Mouse (Mus musculus) T-helper 2 cell (primary cell): ENCODE measurements around the gene Gm5868.
"Not testable (repeated sequence)": the region's sequence is repeated elsewhere in the genome, so short reads cannot be mapped to it uniquely, and the experiment has no call there.

Experiments
- in situ Hi-C: fragments of 300-600 bp; cut with MboI, MseI; formaldehyde crosslinking; loops from one replicate; pipeline ENCODE4 v1.15.1; 2025; ENCODE audit warnings: high pct_unique_total_duplicates

Gene Gm5868

DNA sequence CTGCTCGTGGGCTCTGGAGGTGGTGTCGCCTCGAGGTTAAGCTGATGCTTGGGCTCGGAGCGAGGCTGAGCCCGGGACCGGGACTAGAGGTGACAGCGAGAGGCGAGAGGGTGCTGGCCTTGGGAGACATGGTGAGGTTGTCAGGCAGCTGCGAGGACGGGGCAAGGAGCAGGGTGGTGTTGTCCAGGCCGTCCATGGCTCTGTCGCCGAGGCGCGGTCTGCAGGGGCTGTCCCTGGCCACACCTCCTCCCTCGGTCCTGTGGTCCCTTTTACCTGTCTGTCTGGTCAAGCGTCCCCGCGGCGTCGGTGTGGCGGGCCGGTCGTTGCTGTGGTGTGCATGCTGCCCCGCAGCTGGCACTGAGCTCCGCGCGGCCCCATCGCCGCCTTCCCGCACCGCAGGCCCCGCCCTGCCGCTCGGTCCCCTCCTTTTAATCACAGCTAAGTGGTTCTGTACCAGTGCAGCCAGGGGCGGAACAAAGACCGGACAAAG is at the start of gene Gm5868:
Gm5868 (minus strand) TSS at position 360 of the 490 bp plus-strand sequence.
- in situ Hi-C loops, result no loop called here

DNA sequence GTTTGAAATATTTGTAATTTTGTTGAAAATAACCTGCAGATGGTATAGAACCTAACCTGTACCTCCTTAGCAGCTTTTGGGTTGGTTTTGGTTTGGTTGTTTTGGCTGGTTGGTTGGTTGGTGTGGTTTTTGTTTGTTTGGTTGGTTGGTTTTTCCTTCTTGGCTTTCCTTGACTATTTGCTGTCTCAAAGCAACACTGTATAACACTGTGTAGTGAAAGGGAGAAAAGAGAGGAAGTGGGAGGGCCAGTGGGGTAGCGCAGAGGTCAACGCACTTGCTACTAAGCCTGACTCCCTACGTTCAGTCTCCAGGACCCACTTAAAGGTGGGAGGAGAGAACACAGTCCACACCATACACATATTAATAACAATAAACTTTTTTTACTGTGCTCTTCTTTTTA is 49.2 kb upstream of the Gm5868 start:
- in situ Hi-C loops, result no loop called here

DNA sequence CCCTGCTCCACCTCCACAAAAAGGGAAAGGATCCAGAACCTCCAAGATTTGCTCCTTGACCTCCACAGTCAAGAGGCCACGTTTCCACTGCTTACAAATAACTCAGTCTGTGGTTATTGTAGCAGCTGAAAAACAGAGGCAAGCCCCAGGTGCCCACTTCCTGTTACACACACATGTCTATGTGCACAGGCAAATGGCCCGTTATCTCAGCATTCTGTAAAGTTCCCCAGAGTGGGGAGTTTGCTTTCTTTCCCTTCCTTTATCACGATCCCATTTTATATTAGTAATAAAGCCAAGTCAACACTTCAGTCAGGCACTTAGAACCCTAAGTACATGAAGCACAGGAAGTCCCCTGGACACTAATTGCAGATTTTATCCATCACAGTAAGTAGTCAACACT is 48.8 kb upstream of the Gm5868 start:
- in situ Hi-C loops, result no loop called here

DNA sequence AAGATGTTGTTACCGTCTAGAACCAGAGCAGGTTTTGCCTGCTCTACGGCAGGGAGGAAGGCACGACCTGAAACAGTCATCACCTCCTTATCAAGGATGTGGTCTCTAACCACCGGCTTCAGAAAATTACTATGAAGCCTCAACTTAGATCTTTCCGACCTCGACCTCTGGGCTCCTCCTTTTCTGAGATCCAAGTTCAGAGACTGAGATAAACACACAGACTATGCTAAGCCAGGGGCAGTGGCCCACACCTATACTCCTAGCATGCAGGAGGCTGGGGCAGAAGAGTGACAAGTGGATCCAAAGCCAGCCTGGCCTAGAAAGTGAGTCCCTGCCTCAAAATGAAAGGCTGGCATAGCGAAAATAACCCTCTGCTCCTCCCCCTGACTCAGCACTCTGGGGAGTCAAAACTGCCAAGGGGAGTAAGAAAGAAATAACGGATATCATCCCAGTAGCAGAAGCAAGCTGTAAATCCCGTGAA is 47.5 kb upstream of the Gm5868 start:
- in situ Hi-C loops, result no loop called here

DNA sequence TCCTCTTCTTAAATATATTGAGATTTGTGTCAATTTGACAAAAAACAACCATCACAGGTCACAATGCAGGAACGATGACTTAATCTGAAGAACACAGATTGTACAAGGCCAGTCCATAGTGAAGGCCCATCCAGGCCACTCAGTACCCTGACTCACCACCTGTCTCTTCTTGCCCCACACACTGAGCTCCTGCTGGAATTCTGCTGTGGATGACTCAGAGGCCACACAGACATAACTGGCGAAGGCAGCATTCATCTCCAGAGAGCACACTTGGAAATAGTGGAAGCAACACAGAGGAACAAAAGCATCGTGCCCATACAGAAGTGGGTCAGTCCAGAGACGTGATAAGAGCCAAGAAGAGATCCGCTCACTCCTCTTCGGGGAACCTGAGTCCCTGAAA is 42.7 kb upstream of the Gm5868 start:
- in situ Hi-C loops, result no loop called here

DNA sequence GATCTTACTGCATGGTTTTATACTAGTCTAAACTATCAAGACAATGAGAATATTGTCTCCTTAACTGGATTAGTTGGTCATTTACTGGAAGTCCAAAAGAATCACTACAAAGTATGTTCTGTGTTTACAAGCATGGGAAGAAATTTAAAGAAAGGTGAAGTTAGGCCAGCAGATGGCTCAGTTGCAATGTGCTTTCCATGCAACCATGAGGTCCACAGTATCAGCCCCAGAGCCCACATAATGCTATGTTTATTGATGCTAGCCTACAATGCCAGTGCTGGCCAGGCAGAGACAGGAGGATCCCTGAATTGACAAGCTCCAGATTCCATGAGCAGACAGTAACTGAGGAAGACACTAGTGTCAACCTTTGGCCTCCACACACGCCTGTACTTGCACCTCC is 33.7 kb upstream of the Gm5868 start:
- in situ Hi-C loops, result no loop called here

DNA sequence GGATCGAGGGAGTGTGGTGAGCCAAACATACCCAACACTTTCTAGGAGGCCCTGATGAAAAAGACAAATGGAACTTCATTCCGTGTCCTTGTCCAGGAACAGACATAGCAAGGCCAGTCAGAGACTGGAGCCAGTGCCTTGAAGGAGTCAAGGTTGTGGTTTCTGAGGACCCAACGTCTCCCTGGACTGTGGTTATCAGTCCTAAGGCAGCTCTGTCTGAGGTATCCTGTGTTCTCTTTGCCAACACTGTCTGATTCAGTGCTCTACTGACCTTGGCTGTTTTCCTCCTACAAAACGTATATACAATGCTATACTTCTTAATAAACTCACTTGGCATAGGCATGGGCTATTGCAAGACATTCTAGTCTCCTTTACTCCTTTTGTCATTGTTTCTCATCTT is 30.1 kb upstream of the Gm5868 start:
- in situ Hi-C loops, result no loop called here

DNA sequence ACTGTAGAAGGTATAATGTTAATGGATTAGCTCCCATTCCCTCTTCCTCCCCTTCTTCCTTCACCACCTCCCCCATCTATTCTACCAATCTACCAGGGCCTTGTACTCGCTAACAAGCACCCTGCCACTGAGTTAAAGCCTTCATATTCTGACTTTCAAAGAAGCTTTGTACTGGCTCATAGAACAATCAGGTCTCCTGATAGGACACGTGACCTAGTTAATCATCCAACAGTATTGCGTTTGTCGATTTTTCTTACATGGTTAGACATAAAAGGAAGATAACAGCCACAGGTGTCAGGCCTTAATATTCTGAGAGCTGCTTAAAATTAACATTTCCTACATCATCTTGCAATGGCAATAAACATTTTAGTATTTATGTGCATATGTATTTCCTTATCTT is 15.8 kb upstream of the Gm5868 start:
- in situ Hi-C loops, result no loop called here

DNA sequence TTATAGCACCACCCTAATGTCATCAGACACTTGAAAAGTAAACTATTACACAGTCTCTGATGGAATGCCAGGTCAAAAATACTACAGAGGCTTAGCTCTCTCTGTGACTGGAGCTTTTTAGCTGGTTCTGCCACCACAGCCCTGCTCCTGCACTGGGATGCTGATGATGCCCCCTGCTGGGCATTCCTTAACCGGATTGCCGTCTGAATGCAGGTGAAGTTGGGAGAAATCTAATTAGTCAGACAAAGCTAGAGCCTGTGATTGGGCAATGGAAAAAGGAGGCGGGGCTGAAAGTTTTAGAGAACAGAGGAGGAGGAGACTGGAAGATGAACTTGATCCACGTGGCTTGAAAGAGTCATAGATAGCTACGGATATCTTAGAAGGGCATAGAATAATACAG is 13.7 kb upstream of the Gm5868 start:
- in situ Hi-C loops, result no loop called here

DNA sequence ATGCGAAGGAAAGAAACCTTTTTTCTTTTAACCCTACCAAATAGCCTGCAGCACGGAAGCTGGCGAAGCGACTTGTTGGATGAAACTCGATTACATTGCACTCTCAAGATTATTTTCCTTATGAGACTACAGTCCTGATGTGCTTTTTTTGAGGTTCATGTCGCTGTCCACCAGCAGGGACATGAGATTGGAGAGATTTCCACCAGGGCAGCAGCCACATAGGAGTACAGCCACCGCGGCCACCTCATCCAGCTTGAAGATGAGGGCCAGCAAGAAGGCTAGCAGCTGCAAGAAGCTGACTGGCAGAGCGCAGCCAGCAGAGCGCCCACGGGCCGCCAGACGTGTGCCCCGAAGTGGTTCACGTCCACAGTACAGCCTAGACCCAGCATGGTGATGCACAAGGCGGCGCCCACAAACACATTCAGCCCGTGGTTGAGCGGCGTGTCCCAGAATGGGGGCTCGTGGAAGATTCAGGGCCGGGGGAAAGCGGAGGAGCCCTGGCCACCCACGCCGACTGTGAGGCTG is 622 bp downstream of the Gm5868 start:
- in situ Hi-C loops, result not testable (repeated sequence)

DNA sequence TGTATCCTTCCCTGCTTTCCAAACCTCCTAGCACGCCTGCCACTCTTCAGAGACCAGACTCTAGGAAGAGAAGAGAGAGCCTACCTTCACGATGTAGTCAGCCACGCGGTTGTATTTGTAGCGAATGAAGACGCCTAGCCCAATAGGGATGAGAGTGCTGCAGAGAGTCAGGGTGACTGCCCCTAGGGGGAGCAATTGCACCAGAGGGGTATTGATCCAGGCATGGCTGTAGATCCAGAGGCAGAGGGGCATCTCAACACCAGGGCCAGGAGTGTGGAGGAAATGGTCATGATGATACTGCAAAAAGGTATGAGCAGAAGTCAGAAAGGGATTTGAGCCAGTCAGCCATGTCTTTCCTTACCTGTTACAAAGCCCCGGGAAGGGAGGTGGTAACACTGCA is 1.2 kb downstream of the Gm5868 start:
- in situ Hi-C loops, result not testable (repeated sequence)

DNA sequence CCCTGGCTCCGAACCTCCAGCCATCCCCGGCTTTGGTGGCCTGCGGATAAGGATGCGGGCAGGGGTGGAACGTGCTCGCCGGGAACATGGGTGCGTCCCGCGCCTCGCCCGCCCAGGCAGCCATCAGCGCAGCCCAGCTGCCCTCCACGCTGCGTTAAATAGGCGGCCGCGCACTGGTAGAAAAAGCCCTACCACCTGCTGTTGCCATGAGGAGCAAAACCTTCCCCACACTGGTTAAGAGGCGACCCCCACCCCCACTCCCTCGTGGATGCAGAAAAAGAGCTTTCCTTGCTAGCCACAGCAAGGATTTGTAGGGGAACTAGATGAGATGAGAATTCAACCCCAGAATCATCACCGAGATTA is 6.4 kb downstream of the Gm5868 start, which contains the start of gene Zar1:
Zar1 (minus strand) TSS at position 285 of the 363 bp plus-strand sequence.
- in situ Hi-C loops, result loop anchor here (5.0 kb wide), 1 partner anchor 431 kb away; no protein-coding TSS in a partner anchor

DNA sequence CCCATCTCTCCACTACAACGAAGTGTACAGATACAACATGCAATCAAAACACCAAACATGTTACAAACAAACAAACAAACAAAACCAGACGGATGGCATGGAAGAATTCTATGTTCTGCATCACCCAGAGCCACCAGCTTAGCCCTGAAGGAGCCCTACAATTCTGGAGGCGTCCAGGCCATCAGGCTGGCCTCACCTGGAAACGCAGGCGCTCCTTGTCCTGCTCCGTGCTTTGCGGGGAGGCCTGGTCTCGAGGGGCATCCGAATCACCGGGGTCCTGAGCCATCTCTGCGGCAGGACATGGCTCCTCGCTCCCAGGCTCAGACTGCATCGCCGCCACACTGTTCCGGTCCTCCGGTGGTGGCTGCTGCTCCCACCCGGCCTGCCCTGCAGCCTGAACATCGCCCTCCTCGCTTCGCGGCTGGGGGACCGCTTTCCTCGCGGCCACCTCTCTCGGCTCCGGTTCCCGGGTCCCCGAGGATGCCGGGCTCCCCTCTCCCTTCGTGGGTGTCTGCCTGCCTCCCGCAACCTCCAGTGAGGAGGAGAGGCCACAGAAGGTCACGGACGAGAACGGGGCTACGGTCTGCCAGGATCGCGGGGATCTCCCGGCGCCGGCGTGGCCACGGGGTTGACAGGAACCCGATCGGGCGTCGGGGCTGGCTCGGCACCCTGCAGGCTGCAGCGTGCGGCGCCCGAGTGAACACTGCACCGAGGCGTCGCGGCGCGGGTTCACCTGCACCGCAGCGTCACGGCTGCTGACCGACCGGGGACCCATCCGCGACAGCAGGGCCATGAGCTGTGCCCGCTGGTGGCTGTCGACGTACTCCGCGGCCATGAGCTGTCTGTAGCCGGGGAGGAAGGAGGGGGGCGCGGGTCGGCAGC is 7.0 kb downstream of the Gm5868 start:
- in situ Hi-C loops, result loop anchor here (5.0 kb wide), 1 partner anchor 432 kb away; no protein-coding TSS in a partner anchor

DNA sequence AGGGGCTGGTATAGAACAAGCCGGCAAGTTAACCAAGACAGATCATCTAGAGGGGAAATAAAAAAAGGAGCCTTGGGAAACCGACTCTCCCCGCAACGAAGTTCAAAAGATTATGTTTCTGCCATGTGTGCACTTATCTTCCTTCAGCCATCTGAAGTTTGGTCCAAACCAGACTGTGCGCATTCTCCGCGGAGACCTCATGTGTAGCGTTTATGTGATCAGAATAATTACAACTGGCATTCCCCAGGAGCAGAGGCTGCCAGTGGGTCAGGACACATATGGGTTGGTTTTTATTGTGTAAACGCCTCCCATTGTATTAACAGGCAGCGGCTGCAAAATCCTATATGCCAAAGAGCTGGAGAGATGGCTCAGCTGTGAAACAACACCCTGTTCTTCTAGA is 7.8 kb downstream of the Gm5868 start:
- in situ Hi-C loops, result not testable (repeated sequence)

DNA sequence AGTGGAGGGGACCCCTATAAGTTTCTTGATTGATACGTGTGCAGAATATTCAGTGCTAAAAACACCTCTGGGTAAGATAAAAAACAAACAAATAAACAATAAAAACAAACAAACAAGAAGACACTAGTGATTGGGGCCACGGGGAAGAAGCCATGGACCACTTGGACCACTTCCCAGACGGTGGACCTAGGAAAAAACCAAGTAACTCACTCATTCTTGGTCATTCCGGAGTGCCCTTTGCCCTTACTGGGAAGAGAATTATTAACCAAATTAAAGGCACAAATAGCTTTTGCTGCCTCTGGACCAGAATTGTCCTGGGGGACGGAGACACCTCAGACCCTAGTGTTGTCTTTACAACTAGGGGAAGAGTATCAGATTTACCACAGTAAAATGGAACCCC is 21.7 kb downstream of the Gm5868 start:
- in situ Hi-C loops, result loop anchor here (25.0 kb wide), 1 partner anchor 622 kb away; no protein-coding TSS in a partner anchor

DNA sequence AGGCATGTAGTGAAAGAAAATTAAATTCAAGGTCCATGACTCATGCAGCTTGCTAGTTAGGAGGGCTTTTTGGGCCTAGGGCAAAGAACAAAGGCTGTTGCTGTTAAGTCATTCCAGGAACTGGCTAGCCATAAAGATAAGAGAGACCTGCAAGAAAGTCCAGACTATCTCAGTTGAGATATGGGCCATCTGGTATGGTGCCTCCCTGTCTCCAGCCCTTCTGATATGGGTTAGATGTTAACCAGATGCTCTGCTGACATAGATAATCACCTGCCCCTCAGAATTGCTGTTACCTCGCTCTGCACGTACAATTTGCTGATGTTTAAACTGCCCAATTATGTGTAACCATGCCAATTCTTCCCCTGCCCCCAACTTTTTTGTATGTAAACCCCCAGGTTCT is 24.2 kb downstream of the Gm5868 start:
- in situ Hi-C loops, result loop anchor here (25.0 kb wide), 1 partner anchor 624 kb away; no protein-coding TSS in a partner anchor

DNA sequence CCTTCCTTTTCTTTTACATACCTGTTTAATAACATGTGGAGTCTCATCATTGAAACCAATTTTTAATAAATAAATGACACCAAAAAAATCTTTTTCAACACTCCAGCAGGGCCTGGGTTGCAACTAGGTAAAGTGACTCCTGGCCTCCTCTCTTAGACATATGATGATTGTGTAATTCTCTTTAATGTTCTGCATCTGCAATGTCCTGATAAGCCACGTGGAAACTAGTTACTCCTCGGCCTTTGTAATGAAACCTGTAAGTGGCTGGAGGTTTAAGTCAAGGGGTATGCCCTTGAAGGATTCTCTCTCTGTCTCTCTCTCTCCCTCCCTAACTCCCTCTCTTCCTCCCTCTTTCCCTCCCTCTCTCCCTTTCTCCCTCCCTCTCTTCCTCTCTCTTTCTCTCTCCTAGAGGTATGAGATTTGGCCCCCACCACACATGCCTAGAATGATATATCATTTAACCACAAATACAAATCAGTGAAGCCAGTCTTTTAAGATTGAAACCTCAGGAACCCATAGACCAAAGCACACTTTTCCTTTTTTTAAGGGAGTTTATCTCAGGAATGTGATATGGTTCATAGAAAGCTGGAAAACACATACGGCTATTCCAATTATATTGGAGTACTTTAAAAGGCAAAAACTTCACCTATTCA is 26.2 kb downstream of the Gm5868 start:
- in situ Hi-C loops, result loop anchor here (25.0 kb wide), 1 partner anchor 626 kb away; no protein-coding TSS in a partner anchor

DNA sequence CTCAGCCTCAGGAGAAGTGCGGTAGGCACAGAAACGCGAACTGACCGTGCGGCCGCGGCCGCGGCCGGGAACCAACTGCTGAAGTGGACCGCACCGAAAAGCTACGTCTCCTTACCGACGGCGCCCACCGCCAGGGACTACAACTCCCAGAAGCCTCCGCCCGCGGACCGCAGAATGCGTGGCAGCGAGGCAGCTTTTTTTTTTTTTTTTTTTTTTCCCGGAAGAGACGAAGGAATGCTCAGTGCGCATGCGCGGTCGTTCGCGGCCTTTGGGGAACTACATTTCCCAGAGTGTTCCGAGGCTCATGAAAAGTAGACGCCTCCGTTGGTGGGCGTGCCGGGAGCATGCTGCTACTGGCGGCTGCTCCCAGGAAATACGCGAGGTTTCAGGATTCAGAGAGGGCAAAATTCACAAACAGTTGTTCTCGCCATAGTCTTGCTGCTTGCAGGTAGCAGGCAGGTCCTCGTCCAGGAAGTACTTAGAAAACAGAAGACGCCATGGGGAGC is 27.8 kb downstream of the Gm5868 start, which contains the start of gene Nfxl1:
Nfxl1 (minus strand) TSS at position 141 of the 506 bp plus-strand sequence.
- in situ Hi-C loops, result loop anchor here (25.0 kb wide), 1 partner anchor 628 kb away; no protein-coding TSS in a partner anchor

DNA sequence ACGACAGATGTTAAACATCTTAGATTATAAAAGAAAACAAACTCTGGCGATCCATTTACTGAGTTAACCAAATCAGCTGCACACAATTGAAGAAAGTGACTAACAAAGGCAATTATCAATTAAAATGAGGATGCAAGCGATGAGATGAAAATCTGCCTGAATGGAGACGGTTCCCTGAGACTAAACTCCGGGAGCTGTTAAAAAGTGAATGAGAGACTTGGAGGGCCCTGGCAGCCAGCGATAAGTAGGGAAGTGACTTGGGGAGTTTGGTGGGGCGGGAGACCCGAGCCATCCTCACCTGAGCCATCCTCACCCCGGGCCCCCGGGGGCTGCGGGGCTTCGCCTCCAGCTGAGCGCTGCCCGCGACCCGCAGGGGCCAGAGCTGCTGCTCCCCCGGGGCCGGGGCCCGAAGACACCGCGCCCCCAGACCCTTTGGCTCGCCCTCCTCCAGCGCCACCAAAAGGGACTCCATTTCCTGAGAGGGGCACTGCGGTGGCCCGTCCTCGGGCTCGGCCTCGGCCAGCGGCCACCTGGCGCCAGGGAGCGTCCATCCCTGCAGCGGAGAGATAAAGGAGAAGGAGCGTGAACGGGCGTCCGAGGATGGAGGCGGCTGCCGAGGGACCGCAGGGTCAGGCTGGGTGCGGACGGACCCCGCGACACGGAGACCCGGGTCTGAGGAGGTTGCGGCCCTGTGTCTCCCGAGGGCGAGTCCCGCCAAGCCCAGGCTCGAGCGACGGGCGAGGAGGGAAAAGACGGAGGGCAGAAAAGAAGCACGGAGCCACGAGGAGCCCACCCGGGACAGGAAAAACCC is 28.4 kb downstream of the Gm5868 start:
- in situ Hi-C loops, result loop anchor here (25.0 kb wide), 1 partner anchor 628 kb away; no protein-coding TSS in a partner anchor

DNA sequence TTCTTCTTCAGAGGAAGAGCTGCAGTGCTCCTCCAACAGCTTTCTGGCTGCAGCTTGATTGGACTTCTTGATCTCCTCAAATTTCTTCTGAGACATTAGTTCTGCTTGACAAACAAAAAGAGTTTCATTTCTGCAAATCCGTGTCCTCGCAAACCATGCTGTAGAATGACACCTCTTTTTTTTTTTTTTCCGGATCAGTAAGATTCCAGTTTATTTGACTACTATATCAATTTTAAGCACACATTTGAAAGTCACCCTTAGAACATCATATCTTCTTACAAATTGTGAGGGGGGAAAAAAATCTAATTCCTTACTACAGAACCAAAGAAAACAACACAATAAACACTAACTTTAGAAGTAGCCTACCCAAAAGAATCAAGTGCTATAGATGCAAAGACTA is 31.1 kb downstream of the Gm5868 start:
- in situ Hi-C loops, result loop anchor here (25.0 kb wide), 1 partner anchor 631 kb away; no protein-coding TSS in a partner anchor

DNA sequence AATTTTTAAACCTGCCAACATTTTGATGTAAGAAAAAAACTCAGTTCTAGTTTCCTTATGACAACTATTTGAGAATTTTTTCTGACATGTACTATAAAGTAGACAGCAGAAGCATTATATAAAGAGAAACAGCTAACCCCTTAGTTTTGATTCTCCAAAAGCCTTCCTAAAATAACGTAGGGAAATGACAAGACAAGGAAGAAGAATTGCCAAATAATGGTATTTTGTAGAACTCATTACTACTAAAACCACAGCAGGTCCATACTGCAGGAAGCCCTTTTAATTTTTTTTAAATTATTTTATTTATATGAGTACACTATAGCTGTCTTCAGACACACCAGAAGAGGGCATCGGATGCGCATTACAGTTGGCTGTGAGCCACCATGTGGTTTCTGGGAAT is 36.1 kb downstream of the Gm5868 start:
- in situ Hi-C loops, result loop anchor here (25.0 kb wide), 1 partner anchor 636 kb away; no protein-coding TSS in a partner anchor
